Comparison of ENCODE assay signal across 8 mouse cellular contexts in the genomic region with DNA sequence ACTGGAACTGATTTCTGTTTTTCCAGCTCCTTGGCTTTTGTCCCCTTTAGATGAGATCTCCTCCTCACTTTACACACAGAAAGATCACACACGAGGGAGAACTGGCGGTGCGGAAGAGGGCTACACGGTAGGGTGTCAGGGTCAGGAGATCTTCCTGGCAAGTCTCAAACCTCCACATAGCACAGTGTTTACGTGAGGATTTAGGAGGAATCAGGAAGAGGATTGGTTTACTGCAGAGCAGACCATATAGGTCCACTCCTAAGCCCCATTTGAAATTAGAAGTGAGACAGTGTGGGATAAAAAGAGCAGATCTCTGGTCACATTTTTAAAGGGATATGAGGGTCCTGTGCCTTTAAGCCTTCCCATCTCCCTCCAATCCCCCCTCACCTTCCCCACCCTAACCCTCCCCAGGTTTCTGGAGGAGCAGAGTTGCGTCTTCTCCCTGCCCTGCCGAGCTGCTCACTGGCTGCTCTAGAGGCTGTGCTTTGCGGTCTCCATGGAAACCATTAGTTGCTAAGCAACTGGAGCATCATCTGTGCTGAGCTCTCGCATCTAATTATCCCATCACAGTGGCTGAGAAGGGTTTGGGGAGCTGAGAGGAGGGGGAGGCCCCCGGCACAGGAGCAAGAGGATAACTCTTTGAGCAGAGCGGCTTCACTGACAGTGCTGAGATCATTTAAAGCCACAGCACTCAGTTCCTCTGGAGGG. TPM values are rescaled to one million over a fixed set of nuclear protein-coding genes. Genes with fewer than 3 reads are reported as not detected.
DNase-seq lines count a peak whose midpoint lies in the region; ATAC-seq and TF ChIP-seq lines count a peak whose summit lies in the region.
"Had no signal": no experiment of that assay in that cellular context is flagged by ENCODE, and none has a peak within 500 bp of the region (broad histone marks: within the 10 kb centered on the region; RNA-seq: fewer than 3 reads in every experiment).

No protein-coding gene starts in this region.

- no peak for TF ChIP-seq CTCF in forebrain, postnatal 0 days (IDR thresholded peaks at IDR 0.05; ENCODE audit: low read depth)

- peak overlapping the region; percentile 36; the same call in 1 of the 2 replicates for H3K9ac ChIP-seq in forebrain, postnatal 0 days
- H3K9ac ChIP-seq in neural tube, embryonic 12.5 days: no peak overlapping the region
- no peak overlapping the region for H3K9ac ChIP-seq in heart, embryonic 12.5 days

- no peaks in the 10 kb centered on the region for H3K9me3 ChIP-seq in forebrain, postnatal 0 days (ENCODE audit: low read length)
- H3K9me3 ChIP-seq in neural tube, embryonic 12.5 days: no peaks in the 10 kb centered on the region
- no peaks in the 10 kb centered on the region for H3K9me3 ChIP-seq in heart, embryonic 12.5 days (replicated peaks)

- ATAC-seq in forebrain, postnatal 0 days: peak; percentile 98
- ATAC-seq in neural tube, embryonic 12.5 days (ENCODE audit: low FRiP score, low read depth): peak; percentile 96
- ATAC-seq in heart, embryonic 12.5 days (ENCODE audit: insufficient number of reproducible peaks, low FRiP score): no peak

- peak overlapping the region; percentile 55 for H3K4me2 ChIP-seq in forebrain, postnatal 0 days (ENCODE audit: low read depth)
- H3K4me2 ChIP-seq in neural tube, embryonic 12.5 days (replicated peaks): peak overlapping the region; percentile 46
- no peak overlapping the region for H3K4me2 ChIP-seq in heart, embryonic 12.5 days

- peak; percentile 68 for DNase-seq in Muller cell, postnatal 12 days (ENCODE audit: inconsistent ontology term)
- DNase-seq in cerebellum, adult 18-20 months: peak; percentile 38 to 58
- peak; percentile 98 for DNase-seq in forebrain, postnatal 0 days
- DNase-seq in layer of hippocampus, postnatal 25 days (ENCODE audit: extremely low spot score in 1 of 2, low spot score in 1 of 2): peak; percentile 54 to 73
- no peak for DNase-seq in natural killer cell, adult 2 months (ENCODE audit: low spot score in 2 of 2)

- H3K27me3 ChIP-seq in forebrain, postnatal 0 days (ENCODE audit: insufficient read depth, low read length): no peaks in the 10 kb centered on the region
- peaks cover 7% of the 10 kb centered on the region; the same call in 1 of the 2 replicates for H3K27me3 ChIP-seq in neural tube, embryonic 12.5 days (replicated peaks)
- peaks cover 61% of the 10 kb centered on the region for H3K27me3 ChIP-seq in heart, embryonic 12.5 days (replicated peaks)

- no peaks in the 10 kb centered on the region for H3K36me3 ChIP-seq in forebrain, postnatal 0 days (ENCODE audit: insufficient read depth)
- H3K36me3 ChIP-seq in neural tube, embryonic 12.5 days: no peaks in the 10 kb centered on the region
- no peaks in the 10 kb centered on the region for H3K36me3 ChIP-seq in heart, embryonic 12.5 days

- 4% methylated on average over 11 of the region's 11 CpGs for WGBS in forebrain, postnatal 0 days
- 4% methylated on average over 11 of the region's 11 CpGs for WGBS in neural tube, embryonic 12.5 days
- WGBS in heart, embryonic 12.5 days: 11% methylated on average over 11 of the region's 11 CpGs

- peak overlapping the region; percentile 9 for H3K4me3 ChIP-seq in forebrain, postnatal 0 days (ENCODE audit: low read depth, low read length)
- H3K4me3 ChIP-seq in neural tube, embryonic 12.5 days: no peak overlapping the region
- H3K4me3 ChIP-seq in heart, embryonic 12.5 days: no peak overlapping the region

- peak overlapping the region; percentile 92 for H3K27ac ChIP-seq in forebrain, postnatal 0 days (ENCODE audit: low read depth, low read length)
- H3K27ac ChIP-seq in neural tube, embryonic 12.5 days: peak overlapping the region; percentile 42; the same call in 1 of the 2 replicates
- H3K27ac ChIP-seq in heart, embryonic 12.5 days (ENCODE audit: poor library complexity, severe bottlenecking): no peak overlapping the region

- peaks cover 17% of the 10 kb centered on the region for H3K4me1 ChIP-seq in forebrain, postnatal 0 days (ENCODE audit: insufficient read depth)
- H3K4me1 ChIP-seq in neural tube, embryonic 12.5 days: peaks cover 31% of the 10 kb centered on the region
- H3K4me1 ChIP-seq in heart, embryonic 12.5 days (replicated peaks): peaks cover 5% of the 10 kb centered on the region; the same call in 1 of the 2 replicates

RNA-seq across cellular contexts. Expression of a gene that starts 2.4 kb away (rescaled TPM):
- not detected in 2 replicates for total RNA-seq in forebrain, postnatal 0 days (2014; rRNA removed)
- polyA plus RNA-seq in forebrain, postnatal 0 days (2015; fragmentation: Nextera tagmentation; extraction: Ambion mirVana): not detected in 2 replicates
- total RNA-seq in layer of hippocampus, postnatal 25 days (2021): not detected
- 0.35 TPM in 1 of 2 replicates, not detected in the other for polyA plus RNA-seq in neural tube, embryonic 12.5 days (2016; fragmentation: Nextera tagmentation; extraction: Ambion mirVana)
- 0.42 TPM in 1 of 2 replicates, not detected in the other for polyA plus RNA-seq in heart, embryonic 12.5 days (2016; fragmentation: Nextera tagmentation; extraction: Ambion mirVana)

RNA-seq across cellular contexts. Expression of a gene that starts 16.3 kb away (rescaled TPM):
- not detected in 2 replicates for total RNA-seq in forebrain, postnatal 0 days (2014; rRNA removed)
- not detected in 2 replicates for polyA plus RNA-seq in forebrain, postnatal 0 days (2015; fragmentation: Nextera tagmentation; extraction: Ambion mirVana)
- not detected for total RNA-seq in layer of hippocampus, postnatal 25 days (2021)
- not detected in 2 replicates for polyA plus RNA-seq in neural tube, embryonic 12.5 days (2016; fragmentation: Nextera tagmentation; extraction: Ambion mirVana)
- polyA plus RNA-seq in heart, embryonic 12.5 days (2016; fragmentation: Nextera tagmentation; extraction: Ambion mirVana): not detected in 2 replicates
- polyA plus RNA-seq: lung, embryonic 16.5 days had no signal

RNA-seq across cellular contexts. Expression of a gene that starts 25.4 kb away (rescaled TPM):
- total RNA-seq in forebrain, postnatal 0 days (2014; rRNA removed): 29.2 and 38.7 TPM in 2 replicates
- 9.3 and 13.0 TPM in 2 replicates for polyA plus RNA-seq in forebrain, postnatal 0 days (2015; fragmentation: Nextera tagmentation; extraction: Ambion mirVana)
- total RNA-seq in layer of hippocampus, postnatal 25 days (2021): 10 to 100 TPM; 59.2 to 78.1 TPM
- 9.3 and 10.9 TPM in 2 replicates for polyA plus RNA-seq in neural tube, embryonic 12.5 days (2016; fragmentation: Nextera tagmentation; extraction: Ambion mirVana)
- 11.3 and 12.3 TPM in 2 replicates for polyA plus RNA-seq in heart, embryonic 12.5 days (2016; fragmentation: Nextera tagmentation; extraction: Ambion mirVana)

RNA-seq across cellular contexts. Expression of a gene that starts 38.8 kb away (rescaled TPM):
- 24.4 and 24.5 TPM in 2 replicates for total RNA-seq in forebrain, postnatal 0 days (2014; rRNA removed)
- polyA plus RNA-seq in forebrain, postnatal 0 days (2015; fragmentation: Nextera tagmentation; extraction: Ambion mirVana): 20.1 and 25.2 TPM in 2 replicates
- 10 to 100 TPM; 16.8 to 24.1 TPM for total RNA-seq in layer of hippocampus, postnatal 25 days (2021)
- polyA plus RNA-seq in neural tube, embryonic 12.5 days (2016; fragmentation: Nextera tagmentation; extraction: Ambion mirVana): 30.6 and 35.7 TPM in 2 replicates
- polyA plus RNA-seq in heart, embryonic 12.5 days (2016; fragmentation: Nextera tagmentation; extraction: Ambion mirVana): 19.1 and 21.6 TPM in 2 replicates

RNA-seq across cellular contexts. Expression of a gene that starts 49.8 kb away (rescaled TPM):
- total RNA-seq in forebrain, postnatal 0 days (2014; rRNA removed): 195 and 237 TPM in 2 replicates
- 369 and 397 TPM in 2 replicates for polyA plus RNA-seq in forebrain, postnatal 0 days (2015; fragmentation: Nextera tagmentation; extraction: Ambion mirVana)
- total RNA-seq in layer of hippocampus, postnatal 25 days (2021): 10 to 100 TPM; 65.1 to 76.5 TPM
- 266 and 275 TPM in 2 replicates for polyA plus RNA-seq in neural tube, embryonic 12.5 days (2016; fragmentation: Nextera tagmentation; extraction: Ambion mirVana)
- polyA plus RNA-seq in heart, embryonic 12.5 days (2016; fragmentation: Nextera tagmentation; extraction: Ambion mirVana): 82.6 and 85.2 TPM in 2 replicates

Comparison
In these comparisons a context has a peak if more than half of its experiments do, and no peak if none do; other contexts are left out.
1. DNase-seq: peak in Muller cell, postnatal 12 days (single experiment), cerebellum, adult 18-20 months (2 of 2), forebrain, postnatal 0 days (single experiment) and layer of hippocampus, postnatal 25 days (2 of 2); none in natural killer cell, adult 2 months (0 of 2).